Mouse (Mus musculus) megakaryocyte progenitor cell, adult 5-6 weeks (primary cell): Measurements from ENCODE around the gene Gmnc. TPM values are rescaled to one million over a fixed set of nuclear protein-coding genes. Genes with fewer than 3 reads are reported as not detected.
A peak's percentile ranks its signal among the peaks of the same experiment; 100 is the strongest.

ENCODE experiments used
- ATAC-seq: replicated peaks from 2 replicates; pipeline ENCODE4 v1.8.0; 2016; ENCODE audit warnings: mild to moderate bottlenecking, moderate TSS enrichment, inconsistent platforms; ENCODE audit not compliant: poor library complexity
- total RNA-seq, 2 experiments: library from RNA; stranded (forward) in 1 of 2; stranded (reverse) in 1 of 2; fragments of 157-497, 149-512 nt in 1 of 2; fragments of 200-1000 nt in 1 of 2; gene quantifications; 2 replicates each; pipeline versions ENCODE4 v1.2.3 to v1.2.4; 2015 to 2017

The Gmnc gene
- total RNA-seq (2015) (not detected in 2 replicates), total RNA-seq (2017) (not detected in 2 replicates)

GRCm38 (mm10) chr16:26991477-26992300, at the start of gene Gmnc:
Gene Gmnc, minus strand, starts transcription at chr16:26991652.
- ATAC-seq: no peak

GRCm38 (mm10) chr16:27027281-27027680, 35.8 kb upstream of the Gmnc start:
- 0 out of 2 replicates have a peak, but pooled peaks have one; percentile 29 for ATAC-seq

DNA sequence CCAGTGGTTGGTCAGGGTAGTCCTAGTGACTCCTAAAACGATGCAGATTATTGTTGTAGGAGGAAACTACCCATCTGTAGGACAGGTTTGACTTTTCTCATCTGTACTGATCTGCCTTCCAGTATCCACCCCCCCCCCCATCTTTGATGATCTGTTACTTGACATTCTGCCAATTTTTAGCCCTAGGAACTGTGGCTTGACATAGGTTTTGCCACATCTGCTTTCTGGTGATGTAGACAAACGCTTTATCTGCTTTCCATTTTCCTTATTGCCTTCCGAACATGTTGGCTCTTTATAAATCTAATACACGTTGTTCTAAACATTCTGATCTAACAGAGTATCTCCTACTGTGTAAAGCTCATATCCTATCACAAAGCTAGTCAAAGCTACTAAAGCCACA, 34.8 kb upstream of the Gmnc start:
- ATAC-seq: no peak

- ATAC-seq: no peak
Observed at GRCm38 (mm10) chr16:27022746-27023145, 31.3 kb upstream of the Gmnc start.

- no peak for ATAC-seq
Observed at GRCm38 (mm10) chr16:27017309-27017708, 25.9 kb upstream of the Gmnc start.

DNA sequence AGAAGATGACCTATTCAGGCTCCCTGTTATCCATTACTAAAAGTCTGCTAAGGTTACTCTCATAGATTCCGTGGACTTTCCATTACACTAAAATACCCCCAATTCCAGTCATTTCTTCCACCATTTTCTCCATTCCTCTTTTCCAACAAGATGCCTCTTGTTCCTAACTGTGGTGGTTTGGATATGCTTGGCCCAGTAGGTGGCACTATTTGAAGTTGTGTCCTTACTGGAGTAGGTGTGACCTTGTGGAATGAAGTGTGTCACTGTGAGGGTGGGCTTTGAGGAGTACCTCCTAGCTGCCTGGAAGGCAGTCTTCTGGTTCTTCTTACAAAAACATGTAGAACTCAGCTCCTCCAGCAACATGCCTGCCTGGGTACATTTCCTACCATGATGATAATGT, 11.3 kb upstream of the Gmnc start:
- no peak for ATAC-seq

DNA sequence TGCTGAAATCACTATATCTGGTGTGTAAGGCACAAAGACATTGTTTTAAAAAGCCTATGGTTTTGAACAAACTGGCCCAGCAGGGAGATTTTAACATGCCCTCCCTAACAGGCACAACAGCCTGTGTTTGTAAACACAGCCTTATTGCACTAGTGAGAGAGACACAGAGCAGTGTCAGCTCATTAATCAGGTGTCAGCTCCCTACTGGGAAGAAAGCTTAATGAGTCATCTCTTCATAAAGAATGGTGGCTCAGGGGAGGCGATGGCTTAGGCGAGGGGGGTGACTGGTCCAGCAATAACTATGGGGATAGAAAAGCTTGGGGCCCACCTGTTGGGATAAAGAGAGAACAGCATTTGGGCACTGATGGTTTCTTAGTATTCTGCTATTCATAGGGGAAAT, 8.1 kb upstream of the Gmnc start:
- no peak for ATAC-seq

DNA sequence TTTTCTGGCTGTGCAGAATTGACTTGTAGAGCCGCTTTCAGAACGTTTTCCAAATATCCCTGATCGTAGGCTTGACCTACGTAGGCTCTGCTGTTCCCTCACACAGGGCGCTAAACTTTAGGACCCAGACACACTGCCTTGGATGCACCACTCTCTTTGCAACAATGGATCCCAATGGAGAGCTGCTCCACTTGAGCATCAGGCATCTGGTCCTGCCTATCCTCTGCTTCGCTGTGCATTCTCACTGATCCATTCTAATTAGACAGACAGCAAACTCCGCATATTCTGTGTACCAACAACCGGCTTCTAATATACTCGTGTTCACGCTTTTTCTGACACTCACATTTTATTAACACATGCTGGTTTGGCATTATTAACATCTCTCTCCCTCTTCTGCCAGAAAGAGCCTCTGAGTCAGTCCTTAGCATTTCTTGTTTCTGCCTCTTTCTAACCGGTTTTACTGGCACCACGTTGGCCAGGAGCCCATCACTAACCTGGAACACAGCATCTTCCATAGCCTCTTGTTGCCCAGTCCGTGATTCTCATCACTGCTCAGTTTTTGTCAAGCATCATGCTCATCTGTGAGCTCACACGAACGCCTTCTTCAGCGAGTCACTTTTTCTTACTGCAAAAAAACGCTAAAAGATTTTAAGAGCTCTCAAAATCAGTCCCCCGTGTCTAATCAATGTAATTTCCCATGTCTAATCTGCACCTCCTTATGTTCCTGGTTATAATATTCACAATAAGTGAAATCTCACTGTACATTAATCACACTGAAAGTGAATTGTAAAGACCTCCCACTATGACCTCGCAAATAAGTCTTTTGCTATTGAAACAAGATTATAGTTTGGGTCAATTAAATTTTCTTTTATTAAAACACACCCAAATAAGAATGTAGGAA, 1.8 kb downstream of the Gmnc start:
- ATAC-seq: no peak

- no peak for ATAC-seq
Observed at GRCm38 (mm10) chr16:26988188-26988587, 3.3 kb downstream of the Gmnc start.

- ATAC-seq: peak; percentile 58; the same call in 1 of the 2 replicates
Observed at GRCm38 (mm10) chr16:26985796-26986195, 5.7 kb downstream of the Gmnc start.

- peak; percentile 63; the same call in 1 of the 2 replicates for ATAC-seq
Observed at GRCm38 (mm10) chr16:26982112-26982511, 9.3 kb downstream of the Gmnc start.

DNA sequence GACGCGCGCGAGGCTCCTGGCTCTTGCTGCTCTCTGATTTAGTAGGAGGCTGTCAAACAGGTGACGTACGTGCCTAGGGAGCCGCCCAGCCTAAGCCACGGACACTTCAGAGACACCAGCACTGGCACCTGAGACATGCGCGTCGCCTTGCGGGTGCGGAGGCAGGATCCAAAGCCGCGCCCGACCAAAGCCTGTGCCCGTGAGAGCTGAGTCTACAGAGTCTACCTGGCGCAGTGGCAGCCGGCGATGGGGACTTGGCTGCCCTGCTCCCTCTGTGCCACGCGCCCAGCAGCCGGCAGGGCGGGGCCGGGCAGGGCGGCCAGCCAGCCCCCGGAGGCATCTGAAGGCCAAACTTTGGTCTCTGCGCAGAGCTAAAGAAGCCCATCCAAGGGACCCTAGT, 23.5 kb downstream of the Gmnc start:
- no peak for ATAC-seq

GRCm38 (mm10) chr16:26966830-26967229, 24.6 kb downstream of the Gmnc start:
- ATAC-seq: no peak

DNA sequence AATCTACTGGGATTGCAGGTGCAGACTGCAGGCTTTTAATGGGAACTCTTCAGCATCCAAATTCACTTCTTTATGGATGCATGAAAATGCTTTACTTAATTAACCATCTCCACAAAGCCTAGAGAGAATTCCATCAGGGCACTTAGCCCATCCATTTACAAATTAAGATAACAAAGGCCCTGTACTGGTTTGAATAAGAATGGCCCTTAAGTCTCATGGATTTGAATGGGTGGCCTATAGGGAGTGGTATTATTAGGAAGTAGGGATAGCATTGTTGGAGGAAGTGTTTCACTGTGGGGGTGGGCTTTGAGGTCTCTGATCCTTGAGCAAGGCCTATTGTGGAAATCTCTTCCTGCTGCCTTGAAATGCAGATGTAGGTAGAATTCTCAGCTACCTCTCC, 29.5 kb downstream of the Gmnc start:
- ATAC-seq: no peak

GRCm38 (mm10) chr16:26951601-26952000, 39.9 kb downstream of the Gmnc start:
- ATAC-seq: no peak

- ATAC-seq: no peak
Observed at GRCm38 (mm10) chr16:26950209-26950608, 41.2 kb downstream of the Gmnc start.

DNA sequence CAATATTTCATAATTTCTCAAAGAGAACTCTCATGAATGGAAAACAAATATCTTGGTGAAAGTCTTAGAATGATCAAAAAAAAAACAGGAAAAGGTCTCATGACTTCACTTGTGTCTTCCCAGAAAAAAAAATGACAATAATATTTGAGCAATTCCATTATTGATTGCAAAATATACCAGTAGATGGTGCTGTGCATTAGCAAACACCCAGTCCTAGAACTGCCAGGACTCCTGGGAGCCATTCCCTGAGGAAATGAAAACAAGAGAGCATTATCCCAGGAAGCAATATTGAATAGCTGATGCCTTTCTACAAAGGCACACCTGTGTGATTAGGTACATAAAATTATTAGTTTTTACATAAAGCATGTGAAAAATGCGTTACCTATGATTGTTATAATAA, 87.5 kb downstream of the Gmnc start:
- no peak for ATAC-seq

GRCm38 (mm10) chr16:26901471-26901870, 90.0 kb downstream of the Gmnc start:
- no peak for ATAC-seq

- no peak for ATAC-seq
Observed at GRCm38 (mm10) chr16:26886337-26886736, 105.1 kb downstream of the Gmnc start.

- ATAC-seq: no peak
Observed at GRCm38 (mm10) chr16:26876885-26877284, 114.6 kb downstream of the Gmnc start.
